Mouse (Mus musculus): ENCODE data around the gene Gngt2.

- TF ChIP-seq CTCF (IDR thresholded peaks at IDR 0.05; ENCODE audit: low read depth), result no peak
- no peak for TF ChIP-seq EP300 (optimal IDR thresholded peaks at IDR 0.05)
These were observed 13.9 kb downstream of the Gngt2 start for GRCm38 (mm10) chr11:95850898-95851297.

Measured in stomach, postnatal 0 days (tissue).